Mouse (Mus musculus) mouse embryonic stem cell (cell line): ENCODE data around the gene Celsr2.

Experiments
- in situ Hi-C, 2 experiments: fragments of 300-500 bp; cut with MboI; formaldehyde crosslinking; loops; 1 replicate in 1 of 2; 3 replicates in 1 of 2; pipeline ENCODE4 v1.14.3; 2019 to 2020; ENCODE audit warnings: low sequenced_read_pairs in 2 of 2, low pct_unique_long_range_greater_than_20kb in 1 of 2, mixed read lengths in 1 of 2; ENCODE audit not compliant: unreplicated experiment in 1 of 2

Celsr2 gene

DNA sequence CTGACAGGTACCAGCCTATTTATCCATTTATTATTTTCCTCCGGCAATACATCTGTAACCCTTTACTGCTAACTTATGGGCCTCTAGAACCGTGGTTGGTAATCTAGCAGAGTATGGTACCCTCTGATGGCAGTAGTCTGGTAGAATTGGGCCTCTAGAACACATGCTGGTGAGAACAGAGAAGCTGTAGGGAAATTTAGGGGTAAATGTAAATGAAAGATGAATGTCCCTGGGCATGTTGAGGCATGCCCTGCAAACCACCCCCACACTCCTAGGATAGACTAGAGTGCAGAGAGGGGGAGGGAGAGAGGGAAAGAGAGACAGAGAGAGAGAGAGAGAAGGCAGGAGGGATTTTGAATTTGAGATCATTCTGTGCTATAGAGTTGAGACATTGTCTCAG is 30.9 kb downstream of the Celsr2 start:
- in situ Hi-C loops, result loop anchor here (10.0 kb wide), 2 partner anchors 100 to 220 kb away; partner anchors contain the start of gene Sort1 (in 1 of the 2)

DNA sequence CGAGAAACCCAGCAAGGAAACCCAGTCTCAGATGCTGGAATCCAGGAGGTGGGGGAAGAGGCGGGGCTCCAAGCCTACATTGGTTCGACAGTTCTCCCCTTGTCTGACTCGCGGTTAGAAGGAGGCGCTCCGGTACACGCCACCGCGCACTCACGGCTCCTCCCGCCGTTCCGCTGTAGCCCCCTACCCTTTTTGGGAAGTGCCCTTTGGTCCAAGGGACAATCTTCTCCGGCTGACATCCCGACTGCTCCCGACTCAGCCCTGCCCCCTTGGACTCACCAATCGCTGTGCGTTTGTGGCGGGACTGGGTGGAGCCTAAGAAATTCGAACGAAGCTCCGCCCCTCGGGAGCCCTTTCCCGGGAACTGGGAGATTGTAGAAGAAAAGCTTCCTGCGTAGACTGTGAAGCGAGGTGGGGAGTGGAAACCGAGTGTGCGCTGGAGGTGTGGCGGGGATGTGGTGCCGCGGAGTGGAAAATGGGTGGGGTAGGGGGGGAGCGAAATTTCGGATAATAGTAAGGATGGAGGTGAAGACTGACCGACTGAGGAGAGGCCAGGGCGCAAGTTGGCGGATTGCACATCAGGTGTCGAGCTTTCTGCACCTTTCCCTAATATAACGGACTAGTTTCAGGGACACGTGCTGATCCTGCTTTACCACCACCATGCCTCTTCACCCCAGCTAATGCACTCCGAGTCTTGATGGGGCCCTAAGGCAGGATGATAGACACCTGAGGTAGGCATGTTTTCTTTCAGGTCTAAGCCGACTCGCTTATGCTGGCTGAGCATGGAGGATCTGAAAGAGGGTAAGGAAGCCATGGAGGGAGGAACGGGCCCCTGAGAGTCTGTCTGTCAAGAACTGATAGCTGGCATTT is 31.6 kb downstream of the Celsr2 start, which contains the start of gene Psrc1:
Gene Psrc1, plus strand, starts transcription at position 355 of the 870 bp plus-strand sequence.
- in situ Hi-C loops, result loop anchor here (10.0 kb wide), 2 partner anchors 99 to 219 kb away; partner anchors contain the start of gene Sort1 (in 1 of the 2)

DNA sequence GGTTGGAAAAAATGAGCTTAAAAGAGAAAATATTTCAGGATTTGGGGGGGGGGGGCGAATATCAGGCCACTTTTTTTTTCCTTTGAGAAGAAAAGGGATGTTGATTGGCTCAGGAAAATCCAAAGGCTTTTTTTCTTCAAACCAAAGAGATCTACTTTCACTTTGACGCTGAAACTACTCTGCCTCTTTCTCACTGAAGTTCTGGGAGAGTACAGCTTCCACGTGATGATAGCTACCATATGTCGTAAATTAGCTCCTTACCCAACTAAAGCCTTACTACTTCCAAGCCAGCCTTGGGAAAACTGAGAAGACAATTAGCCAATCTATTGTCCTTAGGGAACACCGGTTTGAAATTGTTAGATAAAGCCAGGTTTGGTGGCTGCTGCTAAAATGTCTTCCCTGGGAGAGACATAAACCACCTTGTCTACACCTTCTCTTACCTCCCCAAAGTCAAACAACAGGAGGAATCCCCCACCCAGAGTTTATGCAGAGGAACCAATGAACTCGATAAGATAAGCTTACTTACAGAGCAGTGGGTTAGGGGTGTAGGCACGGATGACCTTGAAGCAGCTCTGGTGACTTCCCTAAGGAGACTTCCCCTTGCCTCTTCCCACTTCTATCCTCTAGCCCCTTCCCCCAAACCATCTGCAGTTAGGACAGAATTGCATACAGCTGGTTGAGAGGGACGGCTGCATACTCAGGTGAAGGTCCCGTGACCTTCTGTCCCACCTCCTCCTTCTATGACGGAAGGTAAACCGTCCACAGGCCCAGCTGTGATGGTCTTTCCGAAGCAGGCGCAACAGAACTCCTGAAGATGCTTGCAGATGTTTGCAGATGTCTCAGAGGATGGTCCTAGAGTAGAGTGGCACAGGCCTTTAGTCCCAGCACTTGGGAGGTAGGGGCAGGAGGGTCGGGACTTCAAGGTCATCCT is 33.1 kb downstream of the Celsr2 start:
- in situ Hi-C loops, result loop anchor here (10.0 kb wide), 2 partner anchors 97 to 217 kb away; partner anchors contain the start of gene Sort1 (in 1 of the 2)

DNA sequence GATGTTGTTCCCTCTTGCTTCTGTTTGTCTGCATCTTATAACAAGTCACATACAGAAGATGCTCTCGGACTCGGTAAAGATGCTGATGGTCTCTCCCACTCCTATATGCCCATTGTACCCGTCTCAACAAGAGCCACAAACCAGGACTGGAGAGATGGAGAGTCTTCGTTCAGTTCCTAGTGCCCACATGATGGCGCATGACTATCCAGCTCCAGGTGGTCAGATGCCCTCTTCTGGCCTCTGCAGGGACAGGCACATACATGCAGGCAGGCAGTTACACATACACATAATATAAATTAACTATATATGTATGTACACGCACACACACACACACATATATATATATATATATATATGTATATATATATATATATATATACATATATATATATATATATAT is 34.7 kb downstream of the Celsr2 start:
- in situ Hi-C loops, result loop anchor here (10.0 kb wide), 2 partner anchors 96 to 216 kb away; partner anchors contain the start of gene Sort1 (in 1 of the 2)

DNA sequence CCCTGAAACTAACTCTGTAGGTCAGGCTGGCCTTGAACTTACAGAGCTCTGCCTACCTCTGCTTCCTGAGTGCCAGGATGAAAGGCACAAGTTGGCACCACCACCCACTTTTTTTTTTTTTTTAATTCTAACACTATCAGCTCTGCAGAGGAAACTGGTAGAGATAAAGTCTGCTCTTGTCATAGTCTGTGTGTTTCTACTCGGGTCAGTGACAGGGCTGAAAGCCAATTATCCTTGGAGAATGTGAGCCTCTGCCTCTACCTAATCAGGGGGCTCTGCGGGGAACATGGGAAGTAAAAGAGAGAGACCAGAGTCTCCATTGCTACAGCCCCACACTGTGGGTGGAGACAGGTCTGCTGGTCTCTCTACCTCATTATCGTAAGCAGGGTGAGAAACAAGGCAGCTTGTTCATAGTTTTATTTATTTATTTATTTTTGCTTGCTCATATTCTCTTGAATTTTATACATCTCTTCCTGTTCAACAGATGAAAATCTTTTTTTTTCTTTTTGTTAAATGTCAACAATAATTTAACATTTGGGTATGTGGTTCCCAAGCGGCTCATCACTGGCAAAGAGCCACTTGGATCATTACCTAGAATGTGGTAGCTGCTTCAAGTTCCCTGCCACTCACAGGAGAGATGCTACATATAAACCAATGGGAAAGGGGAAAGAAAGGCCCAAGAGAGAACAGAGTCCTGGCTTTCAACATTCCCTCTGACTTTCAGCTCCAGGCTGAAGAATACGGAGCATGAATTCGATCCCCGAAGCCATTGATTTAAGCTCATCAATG is 36.3 kb downstream of the Celsr2 start:
- in situ Hi-C loops, result no loop called here

DNA sequence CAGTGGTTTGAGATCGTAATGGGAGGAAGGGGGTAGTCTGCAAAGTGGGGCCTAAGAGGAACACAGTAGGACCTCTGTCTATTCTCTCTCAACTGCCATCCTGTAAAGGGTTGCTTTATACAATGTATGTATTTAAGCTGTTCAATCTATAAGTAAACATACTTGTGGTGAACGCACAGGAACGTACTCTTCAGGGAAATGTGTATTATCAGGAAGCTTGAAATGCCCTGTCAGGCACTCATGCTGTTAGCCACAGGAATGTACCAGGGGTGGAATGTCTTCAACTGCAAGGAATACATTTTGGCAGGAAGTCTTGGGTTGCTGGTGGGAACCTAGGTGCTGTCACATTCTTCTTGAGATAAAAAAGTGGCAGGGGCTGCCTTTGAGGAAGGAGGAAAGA is 42.7 kb downstream of the Celsr2 start:
- in situ Hi-C loops, result no loop called here

DNA sequence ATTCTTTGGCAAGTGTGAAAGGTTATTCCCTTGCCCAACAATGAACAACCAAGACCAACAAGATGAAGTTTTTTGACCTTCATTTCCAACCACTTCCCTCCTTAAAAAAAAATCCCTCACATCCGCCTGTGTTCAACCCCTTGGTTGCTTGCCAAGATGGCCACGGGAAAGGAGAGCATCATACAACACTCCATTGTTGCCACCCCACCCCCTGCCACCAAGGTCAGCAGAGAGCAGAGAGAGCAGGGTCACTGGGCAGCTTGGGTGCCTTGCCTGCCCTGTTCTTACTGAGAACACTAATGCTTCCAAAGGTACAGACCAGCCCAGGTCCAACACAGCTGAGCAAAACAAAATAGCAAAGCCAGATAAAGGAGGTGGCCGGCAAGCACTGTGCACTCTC is 43.1 kb downstream of the Celsr2 start:
- in situ Hi-C loops, result no loop called here

DNA sequence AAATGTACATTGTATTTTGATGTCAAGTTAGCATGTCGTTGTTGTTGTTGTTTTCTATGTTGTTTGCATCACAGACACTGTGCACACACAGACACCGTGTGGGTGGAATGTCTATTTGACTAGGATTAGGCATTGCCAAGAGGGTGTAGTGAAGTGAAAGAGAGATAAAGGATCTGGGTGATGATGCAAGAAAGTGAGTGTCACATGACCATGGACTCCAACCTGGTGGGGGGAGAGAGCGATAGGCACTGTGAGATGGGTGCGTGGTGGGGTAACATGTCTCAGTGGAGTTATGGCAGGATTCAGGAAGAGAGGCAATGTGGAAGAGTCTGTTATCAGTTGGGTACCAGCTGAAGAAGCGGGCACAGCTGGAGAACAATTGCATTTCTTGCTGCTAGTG is 46.6 kb downstream of the Celsr2 start:
- in situ Hi-C loops, result no loop called here

DNA sequence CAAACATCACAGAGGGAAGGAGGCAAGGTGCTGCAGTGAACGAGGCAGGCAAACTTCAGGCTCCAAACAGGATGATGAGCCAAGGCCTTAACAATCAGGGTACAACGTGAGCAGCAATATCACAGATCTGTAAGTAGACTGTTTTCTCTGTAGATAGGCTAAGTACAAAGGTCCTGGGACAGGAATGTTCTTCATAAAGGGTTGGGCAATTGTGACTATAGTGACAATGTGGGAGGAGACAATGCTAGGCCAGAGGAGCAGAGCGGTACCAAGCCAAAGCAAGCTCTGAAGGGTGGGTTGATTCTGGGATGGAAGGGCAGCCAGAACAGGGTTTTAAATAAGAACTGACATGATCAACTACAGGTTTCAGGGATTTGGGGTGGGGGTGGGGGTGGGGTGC is 47.5 kb downstream of the Celsr2 start:
- in situ Hi-C loops, result no loop called here

DNA sequence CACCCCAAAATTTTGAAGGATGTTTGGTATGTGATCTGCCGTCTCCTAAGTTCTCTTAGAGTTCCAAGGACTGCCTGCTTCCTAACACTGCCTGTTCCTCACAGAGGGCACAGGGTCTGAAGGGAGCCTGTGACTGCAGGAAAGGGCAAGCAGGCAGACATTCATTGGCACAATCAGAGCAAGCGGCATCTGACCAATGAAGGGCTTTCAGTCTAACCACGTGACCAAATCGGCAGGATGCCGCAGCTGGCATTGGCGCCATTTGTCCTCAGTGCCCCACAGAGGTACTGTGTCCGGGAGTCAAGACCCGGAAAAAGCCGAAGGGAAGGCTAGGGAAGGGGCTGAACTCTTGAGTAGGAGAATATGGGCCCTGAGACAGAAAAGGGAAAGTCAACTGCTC is 48.2 kb downstream of the Celsr2 start:
- in situ Hi-C loops, result no loop called here

DNA sequence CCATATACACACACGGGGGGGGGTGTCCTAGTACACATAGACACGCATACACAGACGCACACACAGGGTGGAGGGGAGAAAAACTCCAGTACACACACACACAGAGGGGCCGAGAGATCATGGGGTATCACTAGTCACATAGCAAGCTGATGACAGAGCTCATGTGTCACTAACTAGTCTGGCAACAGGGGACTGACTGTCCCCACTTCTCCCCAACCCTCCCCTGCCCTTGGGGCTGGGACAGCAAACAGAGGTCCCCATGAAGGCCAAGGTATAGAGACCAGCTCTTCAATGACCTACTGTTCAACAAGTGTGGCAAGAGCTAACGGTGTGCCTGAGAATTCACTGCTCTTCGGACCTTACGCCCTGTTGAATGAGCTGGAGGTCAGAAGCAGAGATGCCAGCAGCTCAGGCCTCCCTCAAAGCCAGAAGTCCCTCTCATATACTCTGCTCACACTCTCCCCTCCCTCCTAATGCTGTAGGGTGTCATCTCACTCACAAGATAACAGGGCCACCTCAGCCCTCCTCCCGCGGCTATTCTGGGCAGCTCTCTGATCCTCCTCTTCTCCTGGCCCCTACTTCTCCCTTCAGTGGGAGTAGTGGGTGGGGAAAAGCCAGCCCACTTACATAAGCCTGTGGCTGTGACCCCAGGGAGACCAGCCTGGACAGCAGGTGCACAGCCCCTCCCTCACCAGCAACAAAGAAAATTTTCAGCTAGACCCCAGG is 50.9 kb downstream of the Celsr2 start, which contains the start of gene Mybphl:
Gene Mybphl, plus strand, starts transcription at position 642 of the 726 bp plus-strand sequence.
- in situ Hi-C loops, result no loop called here

DNA sequence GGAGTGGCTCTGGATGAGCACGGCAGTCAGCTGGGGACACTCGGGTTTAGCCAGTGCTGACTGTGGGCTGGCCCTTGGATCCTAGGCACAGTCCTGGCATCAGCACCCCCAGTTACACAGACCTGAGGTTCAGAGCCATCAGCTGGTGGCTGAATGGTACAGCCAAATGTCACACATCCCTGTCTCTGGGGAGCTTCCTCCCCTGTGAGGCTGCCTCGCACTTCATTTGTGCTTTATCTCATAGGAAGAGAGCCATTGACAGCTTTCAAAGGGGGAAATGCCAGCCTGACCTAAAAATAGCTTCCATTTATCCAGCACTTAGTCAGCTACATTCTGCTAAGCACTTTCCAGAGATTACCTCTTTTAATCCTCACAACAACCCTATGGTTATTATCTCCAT is 51.7 kb downstream of the Celsr2 start:
- in situ Hi-C loops, result no loop called here

DNA sequence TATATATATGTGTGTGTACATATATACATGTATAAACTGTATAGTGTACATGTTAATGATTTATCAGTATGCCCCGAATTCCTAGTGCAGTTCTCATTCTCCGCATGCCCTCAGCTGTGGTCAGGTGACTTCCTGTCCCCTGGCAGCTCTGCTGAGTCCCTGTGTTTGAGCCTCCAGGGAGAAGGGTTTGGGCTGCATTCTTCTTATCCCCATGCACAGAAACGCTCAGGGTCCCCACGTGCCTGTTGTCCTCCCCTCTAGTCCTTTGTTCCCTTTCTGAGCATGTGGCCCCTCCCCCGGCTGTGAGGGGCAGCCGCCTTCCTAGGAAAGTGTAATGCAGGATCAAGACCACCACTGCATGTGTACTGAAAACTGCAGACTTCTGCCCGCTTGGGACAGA is 54.5 kb downstream of the Celsr2 start:
- in situ Hi-C loops, result no loop called here

DNA sequence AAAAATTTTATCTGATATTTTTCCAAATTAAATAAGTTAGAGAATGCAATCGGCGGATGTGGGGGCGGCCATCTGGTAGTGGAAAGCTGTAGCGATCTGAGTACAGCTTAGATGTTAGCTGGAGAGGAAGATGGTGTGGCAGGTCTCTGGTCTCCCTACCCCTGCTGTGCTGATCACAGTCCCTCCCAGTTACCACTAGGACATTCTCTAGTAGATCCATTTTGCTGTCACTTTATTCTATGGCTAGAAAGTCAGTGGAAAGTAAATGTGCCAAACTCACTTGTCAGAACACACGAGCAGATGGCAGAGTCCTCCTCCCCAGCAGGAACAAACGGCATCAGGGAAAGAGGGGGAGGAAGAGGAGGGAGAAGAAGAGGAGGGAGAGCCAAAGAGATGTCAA is 56.9 kb downstream of the Celsr2 start:
- in situ Hi-C loops, result no loop called here

DNA sequence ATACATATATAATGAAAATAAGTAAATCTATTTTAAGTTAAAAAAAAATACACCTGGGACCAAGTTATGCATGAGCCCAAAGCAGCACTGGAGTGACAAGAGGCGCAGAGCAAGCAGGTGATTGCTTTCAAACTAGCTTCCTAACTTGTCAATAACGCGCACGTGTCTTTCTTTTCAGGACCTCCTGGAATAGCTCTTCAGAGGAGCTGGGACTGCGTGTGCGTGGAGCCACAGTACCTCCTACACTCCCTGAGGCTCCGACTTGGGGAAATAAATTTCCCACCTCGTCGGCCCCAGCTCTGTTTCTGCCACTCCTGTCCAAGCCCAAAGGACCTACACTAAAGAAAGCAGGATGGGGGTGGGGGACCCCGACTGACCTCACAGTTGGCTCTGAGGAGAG is 58.3 kb downstream of the Celsr2 start:
- in situ Hi-C loops, result no loop called here

DNA sequence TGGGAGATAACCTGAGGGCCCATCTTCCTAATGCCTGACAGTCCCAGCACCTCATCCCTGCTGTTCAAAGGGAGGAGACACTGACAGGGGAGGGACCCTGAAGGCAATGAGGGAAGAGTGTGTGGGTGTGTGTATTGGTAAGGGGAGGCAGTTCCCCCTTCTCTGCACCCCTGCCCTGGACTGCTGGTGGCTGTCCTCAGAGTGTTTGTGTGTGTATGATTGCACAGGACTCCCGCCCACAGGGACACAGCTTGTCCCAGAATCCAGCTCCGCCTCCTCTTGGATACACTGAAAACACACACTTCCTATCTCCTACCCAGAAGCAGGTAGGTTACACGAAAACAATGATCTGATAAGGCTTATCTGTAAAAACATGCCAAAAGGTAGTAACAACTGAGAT is 60.1 kb downstream of the Celsr2 start:
- in situ Hi-C loops, result no loop called here

DNA sequence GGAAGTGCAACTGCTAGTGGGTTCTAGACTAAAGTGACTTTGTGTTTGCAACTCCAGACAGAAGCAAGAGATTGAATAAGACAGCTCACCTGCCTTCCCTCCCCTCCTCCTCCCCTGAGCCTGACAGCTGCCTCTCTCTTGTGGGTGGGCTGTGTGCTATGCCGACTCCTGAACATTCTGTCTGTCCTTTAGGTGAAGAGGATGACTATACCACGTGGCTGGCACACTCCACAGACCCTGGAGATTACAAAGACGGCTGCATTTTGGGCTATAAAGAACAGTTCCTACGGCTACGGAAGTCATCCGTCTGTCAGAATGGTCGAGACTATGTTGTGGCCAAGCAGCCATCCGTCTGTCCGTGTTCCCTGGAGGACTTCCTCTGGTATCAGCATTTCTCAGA is 67.0 kb downstream of the Celsr2 start:
- in situ Hi-C loops, result no loop called here

DNA sequence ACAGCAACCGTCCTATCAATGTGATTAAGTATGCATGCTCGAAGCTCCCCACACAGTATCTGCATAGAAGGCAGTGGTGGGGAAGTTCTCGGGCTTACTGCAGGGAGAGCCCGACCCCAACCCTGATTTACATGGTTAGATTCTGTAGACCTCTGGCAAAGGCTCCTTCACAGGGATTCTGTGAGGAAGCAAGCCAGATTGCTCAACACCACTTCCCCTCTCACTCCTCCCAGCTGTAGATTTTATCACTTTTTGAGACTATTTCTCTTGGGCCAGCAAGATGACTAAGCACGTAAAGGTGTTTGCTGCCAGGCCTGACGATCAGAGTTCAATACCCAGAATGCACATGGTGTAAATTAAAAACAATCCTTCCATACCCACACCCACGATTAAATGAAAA is 69.5 kb downstream of the Celsr2 start:
- in situ Hi-C loops, result no loop called here
